Mouse (Mus musculus): ENCODE measurements around the gene Hmg20a. TPM values are rescaled to one million over a fixed set of nuclear protein-coding genes. Genes with fewer than 3 reads are reported as not detected.
A peak's percentile ranks its signal among the peaks of the same experiment; 100 is the strongest.
"Not testable (repeated sequence)": the region's sequence is repeated elsewhere in the genome, so short reads cannot be mapped to it uniquely, and the experiment has no call there.

Gene Hmg20a
- polyA plus RNA-seq, 1 experiment from 2014 or later: 12.4 TPM

GRCm38 (mm10) chr9:56424861-56425260 lies 6.5 kb downstream of the Hmg20a start:
- no peaks in the 10 kb centered on the region for H3K36me3 ChIP-seq (ENCODE audit: control insufficient read depth, insufficient read depth)
- H3K4me3 ChIP-seq (ENCODE audit: low read depth, low read length): no peak overlapping the region
- no peak for ATAC-seq (ENCODE audit: low read depth)
- no peak overlapping the region for H3K4me2 ChIP-seq (ENCODE audit: low read depth, low read length)
- no peaks in the 10 kb centered on the region for H3K27me3 ChIP-seq (ENCODE audit: control insufficient read depth, insufficient read depth, low read depth, low read length)
- H3K4me1 ChIP-seq (ENCODE audit: control insufficient read depth, low read depth, low read length): peaks cover 10% of the 10 kb centered on the region
- 52% methylated on average over 4 of the region's 4 CpGs for WGBS (ENCODE audit: insufficient replicate concordance)
- H3K9ac ChIP-seq (ENCODE audit: low read depth, low read length): no peak overlapping the region
- no peak overlapping the region for H3K27ac ChIP-seq (ENCODE audit: low read length)
- no peaks in the 10 kb centered on the region for H3K9me3 ChIP-seq (replicated peaks; ENCODE audit: control insufficient read depth, low read length)

GRCm38 (mm10) chr9:56435821-56436526 lies 17.6 kb downstream of the Hmg20a start:
- H3K27me3 ChIP-seq (ENCODE audit: control insufficient read depth, insufficient read depth, low read depth, low read length): no peaks in the 10 kb centered on the region
- H3K36me3 ChIP-seq (ENCODE audit: control insufficient read depth, insufficient read depth): no peaks in the 10 kb centered on the region
- WGBS (ENCODE audit: insufficient replicate concordance): 77% methylated on average over 5 of the region's 5 CpGs
- H3K9me3 ChIP-seq (replicated peaks; ENCODE audit: control insufficient read depth, low read length): no peaks in the 10 kb centered on the region
- no peak for ATAC-seq (ENCODE audit: low read depth)
- no peak overlapping the region for H3K9ac ChIP-seq (ENCODE audit: low read depth, low read length)
- H3K27ac ChIP-seq (ENCODE audit: low read length): no peak overlapping the region
- no peak overlapping the region for H3K4me3 ChIP-seq (ENCODE audit: low read depth, low read length)
- H3K4me1 ChIP-seq (ENCODE audit: control insufficient read depth, low read depth, low read length): no peaks in the 10 kb centered on the region
- no peak overlapping the region for H3K4me2 ChIP-seq (ENCODE audit: low read depth, low read length)

GRCm38 (mm10) chr9:56437300-56437892 lies 19.0 kb downstream of the Hmg20a start:
- H3K27me3 ChIP-seq (ENCODE audit: control insufficient read depth, insufficient read depth, low read depth, low read length); ATAC-seq (ENCODE audit: low read depth); H3K27ac ChIP-seq (ENCODE audit: low read length); H3K9ac ChIP-seq (ENCODE audit: low read depth, low read length); H3K9me3 ChIP-seq (replicated peaks; ENCODE audit: control insufficient read depth, low read length); H3K4me2 ChIP-seq (ENCODE audit: low read depth, low read length); H3K4me3 ChIP-seq (ENCODE audit: low read depth, low read length); H3K36me3 ChIP-seq (ENCODE audit: control insufficient read depth, insufficient read depth); H3K4me1 ChIP-seq (ENCODE audit: control insufficient read depth, low read depth, low read length): not testable (repeated sequence)
- 86% methylated on average over 22 of the region's 29 CpGs for WGBS (ENCODE audit: insufficient replicate concordance)

GRCm38 (mm10) chr9:56439699-56440098 lies 21.3 kb downstream of the Hmg20a start:
- H3K4me2 ChIP-seq (ENCODE audit: low read depth, low read length): no peak overlapping the region
- WGBS (ENCODE audit: insufficient replicate concordance): 69% methylated on average over 7 of the region's 7 CpGs
- H3K27ac ChIP-seq (ENCODE audit: low read length): no peak overlapping the region
- no peaks in the 10 kb centered on the region for H3K36me3 ChIP-seq (ENCODE audit: control insufficient read depth, insufficient read depth)
- H3K4me1 ChIP-seq (ENCODE audit: control insufficient read depth, low read depth, low read length): no peaks in the 10 kb centered on the region
- no peak overlapping the region for H3K9ac ChIP-seq (ENCODE audit: low read depth, low read length)
- H3K4me3 ChIP-seq (ENCODE audit: low read depth, low read length): no peak overlapping the region
- no peaks in the 10 kb centered on the region for H3K27me3 ChIP-seq (ENCODE audit: control insufficient read depth, insufficient read depth, low read depth, low read length)
- no peak for ATAC-seq (ENCODE audit: low read depth)
- H3K9me3 ChIP-seq (replicated peaks; ENCODE audit: control insufficient read depth, low read length): no peaks in the 10 kb centered on the region

- H3K27me3 ChIP-seq (ENCODE audit: control insufficient read depth, insufficient read depth, low read depth, low read length): no peaks in the 10 kb centered on the region
- H3K9me3 ChIP-seq (replicated peaks; ENCODE audit: control insufficient read depth, low read length): no peaks in the 10 kb centered on the region
- no peak overlapping the region for H3K27ac ChIP-seq (ENCODE audit: low read length)
- H3K9ac ChIP-seq (ENCODE audit: low read depth, low read length): no peak overlapping the region
- no peaks in the 10 kb centered on the region for H3K36me3 ChIP-seq (ENCODE audit: control insufficient read depth, insufficient read depth)
- no peak for ATAC-seq (ENCODE audit: low read depth)
- H3K4me1 ChIP-seq (ENCODE audit: control insufficient read depth, low read depth, low read length): peaks cover 10% of the 10 kb centered on the region
- no peak overlapping the region for H3K4me3 ChIP-seq (ENCODE audit: low read depth, low read length)
- no peak overlapping the region for H3K4me2 ChIP-seq (ENCODE audit: low read depth, low read length)
- 76% methylated on average over 6 of the region's 6 CpGs for WGBS (ENCODE audit: insufficient replicate concordance)
Observed at GRCm38 (mm10) chr9:56451570-56451969, 33.2 kb downstream of the Hmg20a start.

- H3K4me1 ChIP-seq (ENCODE audit: control insufficient read depth, low read depth, low read length): peaks cover 10% of the 10 kb centered on the region
- no peak overlapping the region for H3K4me2 ChIP-seq (ENCODE audit: low read depth, low read length)
- no peak overlapping the region; the same call in 1 of the 2 replicates for H3K27ac ChIP-seq (ENCODE audit: low read length)
- no peaks in the 10 kb centered on the region for H3K36me3 ChIP-seq (ENCODE audit: control insufficient read depth, insufficient read depth)
- H3K4me3 ChIP-seq (ENCODE audit: low read depth, low read length): no peak overlapping the region
- ATAC-seq (ENCODE audit: low read depth): peak; percentile 45; the same call in 1 of the 2 replicates
- H3K9me3 ChIP-seq (replicated peaks; ENCODE audit: control insufficient read depth, low read length): no peaks in the 10 kb centered on the region
- H3K9ac ChIP-seq (ENCODE audit: low read depth, low read length): no peak overlapping the region
- H3K27me3 ChIP-seq (ENCODE audit: control insufficient read depth, insufficient read depth, low read depth, low read length): no peaks in the 10 kb centered on the region
- WGBS (ENCODE audit: insufficient replicate concordance): 56% methylated on average over 2 of the region's 2 CpGs
Observed at GRCm38 (mm10) chr9:56453038-56453815, 34.8 kb downstream of the Hmg20a start.

GRCm38 (mm10) chr9:56456426-56456825 lies 38.0 kb downstream of the Hmg20a start:
- no peak for ATAC-seq (ENCODE audit: low read depth)
- Histone ChIP-seq H3K9me3 (replicated peaks; ENCODE audit: control insufficient read depth, low read length) (no peaks in the 10 kb centered on the region), H3K4me2 (ENCODE audit: low read depth, low read length) (no peak overlapping the region), H3K36me3 (ENCODE audit: control insufficient read depth, insufficient read depth) (no peaks in the 10 kb centered on the region), H3K9ac (ENCODE audit: low read depth, low read length) (no peak overlapping the region), H3K4me1 (ENCODE audit: control insufficient read depth, low read depth, low read length) (peaks cover 10% of the 10 kb centered on the region), H3K27me3 (ENCODE audit: control insufficient read depth, insufficient read depth, low read depth, low read length) (no peaks in the 10 kb centered on the region), H3K27ac (ENCODE audit: low read length) (no peak overlapping the region), H3K4me3 (ENCODE audit: low read depth, low read length) (no peak overlapping the region)
- WGBS (ENCODE audit: insufficient replicate concordance): 78% methylated on average over 3 of the region's 3 CpGs

GRCm38 (mm10) chr9:56460987-56461386 lies 42.6 kb downstream of the Hmg20a start:
- Histone ChIP-seq H3K9ac (ENCODE audit: low read depth, low read length) (no peak overlapping the region), H3K27me3 (ENCODE audit: control insufficient read depth, insufficient read depth, low read depth, low read length) (no peaks in the 10 kb centered on the region), H3K4me3 (ENCODE audit: low read depth, low read length) (no peak overlapping the region), H3K4me2 (ENCODE audit: low read depth, low read length) (no peak overlapping the region), H3K36me3 (ENCODE audit: control insufficient read depth, insufficient read depth) (no peaks in the 10 kb centered on the region), H3K27ac (ENCODE audit: low read length) (no peak overlapping the region), H3K9me3 (replicated peaks; ENCODE audit: control insufficient read depth, low read length) (no peaks in the 10 kb centered on the region), H3K4me1 (ENCODE audit: control insufficient read depth, low read depth, low read length) (no peaks in the 10 kb centered on the region; the same call in 1 of the 2 replicates)
- 61% methylated on average over 5 of the region's 5 CpGs for WGBS (ENCODE audit: insufficient replicate concordance)
- no peak for ATAC-seq (ENCODE audit: low read depth)

GRCm38 (mm10) chr9:56462606-56463005 lies 44.2 kb downstream of the Hmg20a start:
- H3K36me3 ChIP-seq (ENCODE audit: control insufficient read depth, insufficient read depth): no peaks in the 10 kb centered on the region
- H3K9ac ChIP-seq (ENCODE audit: low read depth, low read length): no peak overlapping the region
- no peaks in the 10 kb centered on the region for H3K9me3 ChIP-seq (replicated peaks; ENCODE audit: control insufficient read depth, low read length)
- H3K27ac ChIP-seq (ENCODE audit: low read length): no peak overlapping the region
- H3K4me3 ChIP-seq (ENCODE audit: low read depth, low read length): no peak overlapping the region
- no peaks in the 10 kb centered on the region for H3K4me1 ChIP-seq (ENCODE audit: control insufficient read depth, low read depth, low read length)
- no peak for ATAC-seq (ENCODE audit: low read depth)
- H3K4me2 ChIP-seq (ENCODE audit: low read depth, low read length): no peak overlapping the region
- H3K27me3 ChIP-seq (ENCODE audit: control insufficient read depth, insufficient read depth, low read depth, low read length): no peaks in the 10 kb centered on the region
- 76% methylated on average over 1 of the region's 1 CpGs for WGBS (ENCODE audit: insufficient replicate concordance)

All from liver, embryonic 16.5 days (tissue).